Comparison of ENCODE assay signal across 8 mouse cellular contexts in genomic region chr19:46562581-46563515, GRCm38 (mm10). TPM values are rescaled to one million over a fixed set of nuclear protein-coding genes. Genes with fewer than 3 reads are reported as not detected.
DNase-seq lines count a peak whose midpoint lies in the region; ATAC-seq lines count a peak whose summit lies in the region.

No protein-coding gene starts in this region.

- H3K27me3 ChIP-seq in hindbrain, embryonic 13.5 days = no peaks in the 10 kb centered on the region
- H3K27me3 ChIP-seq in hindbrain, embryonic 11.5 days (ENCODE audit: control insufficient read depth, insufficient read depth, low read length) = no peaks in the 10 kb centered on the region

- H3K4me2 ChIP-seq in hindbrain, embryonic 13.5 days = no peak overlapping the region
- H3K4me2 ChIP-seq in hindbrain, embryonic 11.5 days (replicated peaks; ENCODE audit: low read depth, low read length) = no peak overlapping the region

- no peak for DNase-seq in hindbrain, embryonic 11.5 days (ENCODE audit: low spot score)
- peak; percentile 67 to 80 for DNase-seq in cerebellum, adult 18-20 months
- peak; percentile 43 for DNase-seq in gastrocnemius, postnatal 14 days
- DNase-seq in heart, postnatal 14 days = peak; percentile 30 to 34
- no peak for DNase-seq in frontal cortex, postnatal 25 days (ENCODE audit: low spot score in 2 of 2)
- DNase-seq in urinary bladder, postnatal 14 days (ENCODE audit: low spot score) = no peak
- no peak for DNase-seq in thymus, postnatal 4 days

- H3K36me3 ChIP-seq in hindbrain, embryonic 13.5 days = peaks cover 19% of the 10 kb centered on the region
- H3K36me3 ChIP-seq in hindbrain, embryonic 11.5 days (ENCODE audit: control insufficient read depth, insufficient read depth, low read length) = no peaks in the 10 kb centered on the region

- ATAC-seq in hindbrain, embryonic 13.5 days (ENCODE audit: low FRiP score) = no peak
- no peak for ATAC-seq in hindbrain, embryonic 11.5 days (ENCODE audit: low FRiP score)

- peaks cover 7% of the 10 kb centered on the region; the same call in 1 of the 2 replicates for H3K4me1 ChIP-seq in hindbrain, embryonic 13.5 days (replicated peaks)
- H3K4me1 ChIP-seq in hindbrain, embryonic 11.5 days (replicated peaks; ENCODE audit: control insufficient read depth, insufficient read depth, low read length) = no peaks in the 10 kb centered on the region

- peak overlapping the region; percentile 59; the same call in 1 of the 2 replicates for H3K27ac ChIP-seq in hindbrain, embryonic 13.5 days
- no peak overlapping the region for H3K27ac ChIP-seq in hindbrain, embryonic 11.5 days (ENCODE audit: low read depth, low read length)

- H3K9me3 ChIP-seq in hindbrain, embryonic 13.5 days = no peaks in the 10 kb centered on the region
- H3K9me3 ChIP-seq in hindbrain, embryonic 11.5 days (ENCODE audit: control insufficient read depth, low read length) = no peaks in the 10 kb centered on the region

- H3K4me3 ChIP-seq in hindbrain, embryonic 13.5 days = no peak overlapping the region
- H3K4me3 ChIP-seq in hindbrain, embryonic 11.5 days (ENCODE audit: low read depth, low read length) = no peak overlapping the region

- 93% methylated on average over 14 of the region's 14 CpGs for WGBS in hindbrain, embryonic 13.5 days
- WGBS in hindbrain, embryonic 11.5 days = 92% methylated on average over 14 of the region's 14 CpGs

- intact Hi-C loops in gastrocnemius, postnatal 14 days (cut with DNase I; ENCODE audit: low total_unique reads) = no loop called here
- intact Hi-C loops in heart, postnatal 14 days (cut with DNase I) = loop anchor here (2.0 kb wide), 1 partner anchor 34 kb away; no protein-coding TSS in a partner anchor

- no peak overlapping the region for H3K9ac ChIP-seq in hindbrain, embryonic 13.5 days
- H3K9ac ChIP-seq in hindbrain, embryonic 11.5 days (ENCODE audit: low read depth, low read length) = no peak overlapping the region

RNA-seq across cellular contexts. Expression of gene Arl3, which starts 10.2 kb away (rescaled TPM):
- 212 and 220 TPM in 2 replicates for polyA plus RNA-seq in hindbrain, embryonic 13.5 days (2015; fragmentation: Nextera tagmentation; extraction: Ambion mirVana)
- polyA plus RNA-seq in hindbrain, embryonic 11.5 days (2014; fragmentation: Nextera tagmentation; extraction: Ambion mirVana) = 145 and 160 TPM in 2 replicates
- 10 to 100 TPM; 47.1 to 56.5 TPM for total RNA-seq in gastrocnemius, postnatal 14 days (2021)
- 10 to 100 TPM; 29.7 to 30.0 TPM for total RNA-seq in heart, postnatal 14 days (2021)

RNA-seq across cellular contexts. Expression of gene Sfxn2, which starts 10.3 kb away (rescaled TPM):
- polyA plus RNA-seq in hindbrain, embryonic 13.5 days (2015; fragmentation: Nextera tagmentation; extraction: Ambion mirVana) = 10.3 and 12.6 TPM in 2 replicates
- 9.3 and 11.1 TPM in 2 replicates for polyA plus RNA-seq in hindbrain, embryonic 11.5 days (2014; fragmentation: Nextera tagmentation; extraction: Ambion mirVana)
- total RNA-seq in gastrocnemius, postnatal 14 days (2021) = 1 to 10 TPM; 2.8 to 3.4 TPM
- 1 to 10 TPM; 4.1 to 5.3 TPM for total RNA-seq in heart, postnatal 14 days (2021)

RNA-seq across cellular contexts. Expression of gene Wbp1l, which starts 36.0 kb away (rescaled TPM):
- 42.2 and 44.5 TPM in 2 replicates for polyA plus RNA-seq in hindbrain, embryonic 13.5 days (2015; fragmentation: Nextera tagmentation; extraction: Ambion mirVana)
- 31.5 and 33.4 TPM in 2 replicates for polyA plus RNA-seq in hindbrain, embryonic 11.5 days (2014; fragmentation: Nextera tagmentation; extraction: Ambion mirVana)
- 10 to 100 TPM; 30.4 to 38.5 TPM for total RNA-seq in gastrocnemius, postnatal 14 days (2021)
- 10 to 100 TPM; 60.3 to 68.7 TPM for total RNA-seq in heart, postnatal 14 days (2021)

Comparison
In these comparisons a context has a peak if more than half of its experiments do, and no peak if none do; other contexts are left out.
1. DNase-seq: peak in cerebellum, adult 18-20 months (2 of 2), gastrocnemius, postnatal 14 days (single experiment) and heart, postnatal 14 days (2 of 2); none in hindbrain, embryonic 11.5 days (single experiment), frontal cortex, postnatal 25 days (0 of 2), urinary bladder, postnatal 14 days (single experiment) and thymus, postnatal 4 days (single experiment).